Mouse (Mus musculus) liver, adult 2 months (tissue): ENCODE data around the gene Slc35b1. TPM values are rescaled to one million over a fixed set of nuclear protein-coding genes. Genes with fewer than 3 reads are reported as not detected.

ENCODE experiments used
- DNase-seq: peaks from one replicate; pipeline ENCODE4 v3.0.0-alpha.2; 2011; ENCODE audit warnings: low read depth, low spot score; ENCODE audit errors: extremely low read depth
- H3K27ac ChIP-seq: fragments of 200-500 bp; replicated peaks from 2 replicates; pipeline ENCODE4 v1.5.1; 2012; ENCODE audit warnings: low read depth, mild to moderate bottlenecking, control low read depth, inconsistent platforms, low read length; ENCODE audit not compliant: insufficient read depth
- H3K27me3 ChIP-seq: fragments of 200-500 bp; 2 replicates; pipeline ENCODE4 v1.6.1; 2012; ENCODE audit warnings: mild to moderate bottlenecking, moderate library complexity, low read length, inconsistent platforms; ENCODE audit not compliant: control insufficient read depth, insufficient read depth
- H3K36me3 ChIP-seq: fragments of 200-500 bp; 2 replicates; pipeline ENCODE4 v1.6.1; 2012; ENCODE audit warnings: low read length, inconsistent platforms; ENCODE audit not compliant: control insufficient read depth, insufficient read depth
- H3K4me1 ChIP-seq: fragments of 200-500 bp; 2 replicates; pipeline ENCODE4 v1.6.1; 2011; ENCODE audit warnings: low read length; ENCODE audit not compliant: control insufficient read depth, insufficient read depth
- H3K4me3 ChIP-seq: fragments of 200-500 bp; 2 replicates; pipeline ENCODE4 v1.5.1; 2011; ENCODE audit warnings: low read depth, mild to moderate bottlenecking, control low read depth, low read length, moderate library complexity; ENCODE audit not compliant: insufficient read depth
- H3K79me2 ChIP-seq: fragments of 200-500 bp; 2 replicates; pipeline ENCODE4 v1.6.1; 2012; ENCODE audit warnings: inconsistent platforms, mild to moderate bottlenecking, low read length, moderate library complexity; ENCODE audit not compliant: control insufficient read depth, insufficient read depth
- H3K9ac ChIP-seq: fragments of 200-500 bp; 2 replicates; pipeline ENCODE4 v1.6.1; 2012; ENCODE audit warnings: low read depth, mild to moderate bottlenecking, control low read depth, inconsistent platforms, low read length
- CTCF ChIP-seq: fragments of 200-500 bp; IDR thresholded peaks from 2 replicates; pipeline ENCODE4 v1.5.1; 2011; ENCODE audit warnings: low read depth, low read length, control low read depth
- POLR2A ChIP-seq: fragments of 200-500 bp; IDR thresholded peaks from 2 replicates; pipeline ENCODE4 v1.6.1; 2011; ENCODE audit warnings: low read length, control low read depth; ENCODE audit not compliant: insufficient read depth; ENCODE audit errors: extremely low read depth
- WGBS: fragments of 180-500 bp; shearing (Covaris S2); methylation state at CpG from one replicate; pipeline ENCODE4 v1.1.7; 2018; 5-methylcytosine and 5-hydroxymethylcytosine counted together
- polyA plus RNA-seq: library from polyadenylated mRNA; depleted of rRNA; stranded (reverse); fragments of >200 nt; gene quantifications from 2 replicates; pipeline ENCODE4 v1.2.3, GENCODE M21; 2012
- total RNA-seq: library from RNA; depleted of rRNA; stranded (reverse); fragments of >200 nt; gene quantifications from 2 replicates; pipeline ENCODE4 v1.2.3, GENCODE M21; 2014

Slc35b1 gene
- total and polyA plus RNA-seq, 2 experiments = 58.6 to 92.0 TPM

- no peak for TF ChIP-seq CTCF
- no peak for TF ChIP-seq POLR2A
- no peak overlapping the region for H3K4me3 ChIP-seq
- H3K4me1 ChIP-seq = peaks cover 12% of the 10 kb centered on the region
- no peak for DNase-seq
- no peaks in the 10 kb centered on the region for H3K27me3 ChIP-seq
- WGBS = 97% methylated on average over 1 of the region's 1 CpGs
- no peaks in the 10 kb centered on the region for H3K79me2 ChIP-seq
- H3K27ac ChIP-seq = no peak overlapping the region
- no peak overlapping the region for H3K9ac ChIP-seq
- no peaks in the 10 kb centered on the region for H3K36me3 ChIP-seq
Measured at GRCm38 (mm10) chr11:95340259-95340658, 44.2 kb upstream of the Slc35b1 start.

- 80% methylated on average over 5 of the region's 5 CpGs for WGBS
Measured at GRCm38 (mm10) chr11:95340664-95341063, 43.8 kb upstream of the Slc35b1 start.

DNA sequence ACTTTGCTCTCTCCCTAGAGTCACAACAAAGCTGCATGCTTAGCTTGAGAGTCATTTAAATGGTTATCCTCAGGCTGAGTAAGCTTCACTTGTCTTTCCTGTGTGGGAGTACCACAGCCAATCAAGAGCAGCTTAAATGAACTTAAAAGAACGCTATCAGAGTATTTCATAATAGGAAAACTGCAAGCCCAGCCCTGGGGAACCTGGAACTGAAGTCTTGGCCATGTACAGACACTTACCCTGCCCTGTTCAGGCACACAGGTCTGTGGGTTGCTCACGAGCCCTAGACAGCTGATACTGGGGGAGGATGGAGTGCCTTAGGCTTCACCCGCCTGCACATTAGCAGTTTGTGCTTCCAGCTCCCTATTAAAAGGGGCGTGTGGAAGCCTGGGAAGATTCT lies 41.3 kb upstream of the Slc35b1 start:
- no peaks in the 10 kb centered on the region for H3K27me3 ChIP-seq
- H3K79me2 ChIP-seq = no peaks in the 10 kb centered on the region
- H3K4me3 ChIP-seq = no peak overlapping the region
- no peak for DNase-seq
- 84% methylated on average over 4 of the region's 4 CpGs for WGBS
- H3K9ac ChIP-seq = no peak overlapping the region
- TF ChIP-seq CTCF (no peak), POLR2A (no peak)
- peaks cover 8% of the 10 kb centered on the region; the same call in 1 of the 2 replicates for H3K4me1 ChIP-seq
- no peaks in the 10 kb centered on the region for H3K36me3 ChIP-seq
- H3K27ac ChIP-seq = no peak overlapping the region

More at GRCm38 (mm10) chr11:95340664-95341063, 43.8 kb upstream of the Slc35b1 start:
- Histone ChIP-seq H3K4me3 (no peak overlapping the region), H3K79me2 (no peaks in the 10 kb centered on the region), H3K27ac (no peak overlapping the region), H3K36me3 (no peaks in the 10 kb centered on the region), H3K27me3 (no peaks in the 10 kb centered on the region), H3K4me1 (peaks cover 12% of the 10 kb centered on the region), H3K9ac (no peak overlapping the region)
- DNase-seq = no peak
- TF ChIP-seq CTCF (no peak), POLR2A (no peak)

- no peak overlapping the region for H3K27ac ChIP-seq
- TF ChIP-seq POLR2A (no peak), CTCF (no peak)
- no peak overlapping the region for H3K4me3 ChIP-seq
- H3K27me3 ChIP-seq = no peaks in the 10 kb centered on the region
- no peak for DNase-seq
- H3K9ac ChIP-seq = no peak overlapping the region
- H3K36me3 ChIP-seq = no peaks in the 10 kb centered on the region
- H3K4me1 ChIP-seq = peaks cover 8% of the 10 kb centered on the region; the same call in 1 of the 2 replicates
- WGBS = 77% methylated on average over 2 of the region's 2 CpGs
- H3K79me2 ChIP-seq = no peaks in the 10 kb centered on the region
Measured at GRCm38 (mm10) chr11:95344181-95344580, 40.3 kb upstream of the Slc35b1 start.

DNA sequence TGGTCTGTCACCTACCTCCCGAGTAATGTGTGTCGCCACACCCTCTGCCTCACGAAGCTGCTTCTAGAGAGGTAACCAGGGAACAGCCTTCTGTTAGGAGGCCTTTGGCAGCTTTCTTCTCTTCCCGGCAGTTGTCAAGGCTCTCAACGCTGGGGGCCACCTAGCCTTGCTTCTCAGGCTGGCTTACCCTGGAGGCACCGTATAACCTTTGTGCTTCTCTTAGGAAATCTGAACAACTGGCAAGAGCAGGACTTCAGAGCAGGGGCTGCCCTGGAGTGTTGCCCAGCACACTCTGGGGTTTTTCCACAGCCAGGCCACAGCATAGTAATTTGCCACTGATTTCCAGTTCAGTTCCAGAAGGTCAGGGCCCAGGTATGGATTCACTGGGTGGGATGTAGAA lies 34.2 kb upstream of the Slc35b1 start:
- WGBS = 36% methylated on average over 6 of the region's 6 CpGs
- peak; percentile 30 for DNase-seq
- H3K9ac ChIP-seq = no peak overlapping the region

GRCm38 (mm10) chr11:95350960-95351359 lies 33.5 kb upstream of the Slc35b1 start:
- no peaks in the 10 kb centered on the region for H3K36me3 ChIP-seq
- peaks cover 4% of the 10 kb centered on the region for H3K4me1 ChIP-seq
- TF ChIP-seq POLR2A (no peak), CTCF (no peak)
- DNase-seq = peak; percentile 24
- no peak overlapping the region for H3K27ac ChIP-seq
- H3K27me3 ChIP-seq = no peaks in the 10 kb centered on the region
- WGBS = 39% methylated on average over 3 of the region's 3 CpGs
- no peak overlapping the region for H3K4me3 ChIP-seq
- no peaks in the 10 kb centered on the region for H3K79me2 ChIP-seq
- no peak overlapping the region for H3K9ac ChIP-seq

More for the DNA sequence above, 34.2 kb upstream of the Slc35b1 start:
- peaks cover 4% of the 10 kb centered on the region for H3K4me1 ChIP-seq
- no peak overlapping the region for H3K27ac ChIP-seq
- no peaks in the 10 kb centered on the region for H3K36me3 ChIP-seq
- TF ChIP-seq CTCF = no peak
- no peak for TF ChIP-seq POLR2A
- H3K27me3 ChIP-seq = no peaks in the 10 kb centered on the region
- H3K4me3 ChIP-seq = no peak overlapping the region
- H3K79me2 ChIP-seq = no peaks in the 10 kb centered on the region
